Mouse (Mus musculus): ENCODE data around the gene Xylt1.

GRCm38 (mm10) chr7:117498173-117498572 is 117.4 kb downstream of the Xylt1 start:
- TF ChIP-seq CTCF (IDR thresholded peaks at IDR 0.05; ENCODE audit: borderline replicate concordance, insufficient read depth, low read depth, low read length) (no peak), POLR2A (IDR thresholded peaks at IDR 0.05; ENCODE audit: borderline replicate concordance, insufficient read depth, low read length) (no peak)
